Mouse (Mus musculus) frontal cortex, postnatal 36 days (tissue): Measurements from ENCODE around the gene Tceal9.
"Not testable (repeated sequence)": the region's sequence is repeated elsewhere in the genome, so short reads cannot be mapped to it uniquely, and the experiment has no call there.

Experiments
- DNase-seq, 2 experiments: peaks; one replicate each; pipeline ENCODE4 v3.0.0; 2022; ENCODE audit warnings: low spot score in 2 of 2

Gene Tceal9

DNA sequence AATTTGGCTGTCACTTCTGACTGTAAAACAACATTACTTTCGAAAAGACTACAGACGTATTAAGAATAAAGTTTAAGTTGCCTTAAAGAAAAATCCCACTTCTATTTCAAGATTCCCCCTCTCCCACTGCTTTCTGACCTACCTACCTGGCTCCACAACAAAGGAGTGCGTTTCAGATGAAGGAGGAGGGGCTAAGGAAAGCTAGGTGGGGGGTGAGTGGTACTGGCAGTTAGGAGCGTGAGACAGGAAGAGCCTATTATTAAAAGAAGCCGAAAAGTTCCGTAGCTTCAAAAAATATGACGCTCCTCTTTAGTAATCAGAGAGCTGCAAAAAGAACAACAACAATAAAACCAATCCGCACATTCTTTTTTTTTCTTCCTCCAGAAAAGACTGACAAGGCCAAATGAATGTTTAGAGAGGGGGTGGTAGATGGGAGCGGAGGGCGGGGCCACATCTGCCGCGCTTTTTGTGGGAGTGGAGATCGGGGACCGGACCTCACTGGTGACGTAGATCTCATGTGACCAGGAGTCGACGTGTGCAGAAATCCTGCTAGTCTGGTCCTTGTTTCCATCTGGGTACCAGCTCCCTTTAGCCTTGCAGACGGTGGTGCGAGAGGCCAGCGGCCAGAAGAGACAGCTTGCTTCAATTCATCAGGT is at the start of gene Tceal9:
Tceal9 (plus strand) TSS at position 506 of the 656 bp plus-strand sequence.
- peak; percentile 51 to 70 for DNase-seq

DNA sequence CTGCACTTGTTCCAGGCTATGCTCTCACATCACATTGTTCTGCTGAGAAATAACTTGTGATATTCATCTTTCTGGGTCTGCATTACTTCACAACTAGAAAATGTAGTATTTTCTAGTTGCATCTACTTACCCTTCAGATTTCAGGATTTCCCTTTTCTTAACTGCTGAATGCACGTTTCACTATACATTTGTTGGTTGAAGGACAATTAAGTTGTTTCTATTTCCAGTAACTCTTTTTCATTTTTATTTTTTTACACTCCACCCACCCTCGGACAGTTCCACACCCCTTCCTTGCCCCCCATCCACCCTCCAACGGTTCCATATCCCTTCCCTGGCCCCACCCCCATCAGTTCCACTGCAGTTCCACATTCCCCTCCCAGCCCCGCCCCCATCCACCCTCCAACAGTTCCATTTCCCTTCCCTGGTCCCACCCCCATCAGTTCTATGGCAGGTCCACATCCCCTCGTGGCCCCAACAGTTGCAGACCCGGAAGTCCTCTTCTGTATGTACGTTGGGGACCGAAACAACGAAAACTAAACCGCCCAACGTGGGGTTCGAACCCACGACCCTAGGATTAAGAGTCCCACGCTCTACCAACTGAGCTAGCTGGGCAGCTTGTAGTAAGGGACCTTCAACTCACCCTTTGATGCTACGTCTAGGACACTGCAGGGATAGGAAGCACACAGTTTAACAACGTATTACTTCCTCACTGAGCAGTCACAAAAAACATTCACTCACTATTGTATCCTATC is 49.5 kb upstream of the Tceal9 start:
- DNase-seq, result no peak

DNA sequence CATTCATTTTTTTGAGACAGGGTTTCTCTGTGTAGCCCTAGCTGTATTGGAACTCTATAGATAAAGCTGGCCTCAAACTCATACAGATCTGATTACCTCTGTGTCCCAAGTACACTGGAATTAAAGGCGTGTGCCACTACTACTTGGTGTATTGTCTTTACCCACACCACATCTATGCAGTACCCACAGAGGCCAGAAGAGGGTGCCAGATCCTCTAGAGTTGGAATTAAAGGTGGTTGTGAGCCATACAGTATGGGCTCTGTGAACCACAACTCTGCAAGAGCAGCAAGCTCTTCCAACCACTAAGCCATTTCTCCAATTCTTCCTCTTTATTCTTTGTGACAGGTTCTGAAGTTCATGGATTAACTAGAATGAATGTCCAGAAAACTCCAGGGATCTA is 48.0 kb upstream of the Tceal9 start:
- DNase-seq, result no peak

DNA sequence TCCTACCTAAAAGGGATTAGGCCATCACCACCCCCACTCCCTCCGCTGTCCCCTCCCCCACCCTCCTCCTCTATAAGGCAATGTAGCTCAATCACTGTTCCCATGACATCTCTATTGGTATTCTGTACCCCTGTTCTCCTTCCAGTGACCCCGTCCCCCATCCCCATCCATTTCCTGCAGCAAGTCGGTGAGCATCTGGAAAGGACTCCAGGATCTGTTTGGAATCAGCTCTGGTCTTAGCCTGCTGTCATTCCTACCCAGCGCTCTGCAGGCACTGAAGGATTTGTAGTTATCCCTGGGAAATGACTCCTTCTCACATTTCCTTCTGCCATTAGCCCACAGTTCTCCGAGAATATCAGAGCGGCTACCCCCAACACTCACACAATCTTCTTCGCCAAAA is 41.6 kb upstream of the Tceal9 start:
- DNase-seq, result no peak

DNA sequence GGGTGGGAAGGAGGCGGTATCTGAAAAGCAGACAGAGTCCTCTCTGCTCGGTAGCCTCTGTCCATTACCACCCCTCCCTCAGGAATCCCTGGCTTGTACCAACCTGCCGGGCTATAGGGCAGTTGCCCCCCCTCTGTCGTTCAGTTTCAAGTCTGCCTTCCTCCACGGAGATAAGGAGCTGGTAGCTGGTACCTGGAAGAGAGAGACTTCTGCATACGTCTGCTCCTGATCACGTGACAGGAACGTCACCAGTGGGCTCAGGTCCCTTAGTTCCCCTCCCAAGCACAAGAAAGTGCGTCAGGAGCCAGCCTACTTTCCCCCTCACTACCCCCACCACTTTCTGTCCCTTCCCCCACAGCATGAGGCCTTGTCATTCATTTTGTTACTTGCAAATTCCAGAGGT is 41.2 kb upstream of the Tceal9 start, which contains the start of gene Tceal5:
Tceal5 (minus strand) TSS at position 213 of the 403 bp plus-strand sequence.
- peak; percentile 54 to 68 for DNase-seq

DNA sequence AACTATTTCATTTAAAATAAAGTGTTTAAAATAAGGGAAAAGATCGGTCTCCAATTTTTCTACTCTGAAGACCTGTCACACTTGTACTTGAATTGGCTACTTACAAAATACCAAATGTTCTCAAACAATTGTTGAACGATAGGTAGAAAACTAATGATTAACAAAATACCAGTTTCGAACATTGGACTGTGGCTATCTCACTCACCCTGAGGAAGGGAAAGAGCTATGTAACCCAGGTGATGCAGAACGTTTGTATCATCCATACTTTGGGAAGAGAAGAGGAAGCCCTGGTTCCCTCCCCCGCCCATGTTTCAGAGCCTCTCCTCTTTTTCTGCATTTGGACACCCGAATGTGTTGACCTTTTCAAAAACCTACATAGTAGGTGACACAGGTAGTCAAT is 40.5 kb upstream of the Tceal9 start:
- DNase-seq, result no peak

DNA sequence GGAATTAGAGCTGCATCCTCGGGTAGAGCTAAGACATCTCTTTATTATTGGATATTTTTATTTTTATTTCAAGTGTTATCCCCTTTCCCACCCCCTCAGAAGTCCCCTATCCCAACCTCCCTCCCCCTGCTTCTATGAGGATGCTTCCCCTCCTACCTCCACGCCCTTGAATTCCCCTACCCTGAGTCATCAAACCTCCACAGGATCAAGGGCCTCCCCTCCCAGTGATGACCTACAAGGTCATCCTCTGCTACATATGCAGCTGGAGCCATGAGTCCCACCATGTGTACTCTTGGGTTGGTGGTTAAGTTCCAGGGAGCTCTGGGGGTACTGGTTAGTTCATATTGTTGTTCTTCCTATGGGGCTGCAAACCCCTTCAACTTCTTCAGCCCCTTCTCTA is 31.5 kb upstream of the Tceal9 start:
- DNase-seq, result no peak

DNA sequence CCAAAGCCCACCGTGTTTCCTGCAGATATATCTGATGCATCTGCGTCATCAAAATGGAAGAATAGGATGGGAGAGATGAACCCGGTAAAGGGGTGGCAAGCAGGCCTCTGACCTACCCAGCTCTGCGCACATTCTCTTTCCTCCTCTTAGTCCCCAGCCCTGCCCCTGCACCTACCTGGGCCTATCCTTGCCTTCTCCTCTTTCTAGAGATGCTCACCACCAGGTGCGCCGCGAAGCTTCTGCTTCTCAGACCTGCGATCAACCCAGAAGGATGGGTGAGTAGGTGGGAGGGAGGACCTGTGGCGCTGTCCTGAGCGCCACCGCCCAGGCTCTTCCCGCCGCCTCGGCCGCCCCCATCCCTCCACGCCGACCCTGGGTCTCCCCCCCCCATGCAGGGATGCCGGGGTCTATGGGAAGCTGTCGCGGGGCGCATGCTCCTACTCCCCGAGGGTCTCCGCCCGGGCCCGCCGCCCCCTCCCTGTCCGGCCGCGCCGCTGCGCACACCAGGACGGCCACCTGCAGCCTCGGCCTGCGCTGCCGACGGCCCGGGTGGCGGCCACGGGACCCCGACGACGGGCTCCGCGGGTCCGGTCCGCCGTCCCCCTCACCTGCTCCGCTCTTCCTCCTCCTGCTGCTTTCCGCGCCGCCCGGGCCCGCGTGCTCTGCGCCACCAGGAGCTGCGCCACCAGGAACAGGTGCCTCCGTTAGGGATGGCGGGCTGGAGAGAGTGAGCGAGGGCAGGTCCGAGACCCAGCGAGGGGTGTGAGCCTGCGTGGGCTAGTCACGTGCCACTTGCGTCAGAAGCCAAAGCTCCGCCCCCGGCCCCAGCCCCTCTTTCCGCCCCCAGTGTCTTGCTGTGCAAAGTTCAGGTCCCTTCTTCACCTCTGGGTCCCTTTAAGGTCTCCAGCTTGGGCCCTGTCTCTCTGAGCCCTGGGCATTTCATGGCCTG is 29.9 kb upstream of the Tceal9 start, which contains the start of the genes Tceal7 and Bex1:
Tceal7 (plus strand) TSS at position 51 of the 949 bp plus-strand sequence.
Bex1 (minus strand) TSS at position 785 of the 949 bp plus-strand sequence.
- DNase-seq, result not testable (repeated sequence)

DNA sequence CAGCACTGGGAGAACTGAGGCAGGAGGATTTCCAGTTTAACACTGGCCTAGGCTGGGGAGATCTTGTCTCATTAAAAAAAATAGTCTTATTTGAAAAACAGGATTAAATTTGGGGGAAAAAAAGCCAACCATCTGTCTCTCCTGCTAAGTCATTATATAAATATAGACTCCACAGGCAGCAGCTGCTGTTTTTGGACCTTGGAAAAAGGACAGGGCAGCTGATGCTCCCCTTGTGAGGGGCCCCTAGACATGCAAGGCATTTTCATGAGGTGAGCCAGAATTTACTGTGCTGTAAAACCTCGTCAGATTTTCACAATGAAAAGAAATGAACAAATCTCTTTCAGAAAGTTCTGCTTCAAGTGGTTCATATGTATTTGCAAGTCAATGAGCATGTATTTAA is 28.6 kb upstream of the Tceal9 start:
- no peak for DNase-seq

DNA sequence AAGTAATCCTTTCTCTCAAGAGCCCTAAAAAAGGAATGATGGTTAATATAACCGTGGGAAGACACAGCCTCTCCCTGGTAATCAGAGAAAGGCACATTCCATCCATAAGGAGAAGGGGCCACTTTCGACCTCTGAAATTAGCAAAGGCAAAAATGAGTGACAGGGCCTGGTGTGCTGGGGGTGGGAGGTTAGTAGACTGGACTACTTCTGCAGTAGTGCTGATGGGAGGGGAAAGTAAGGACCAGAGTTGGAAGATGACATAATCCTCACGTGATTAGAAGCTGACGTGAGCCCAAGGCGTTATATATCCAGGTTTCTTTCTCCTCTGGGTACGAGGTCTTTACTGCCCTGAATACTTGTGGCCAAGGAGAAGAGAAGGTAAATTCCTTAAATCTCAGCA is 21.2 kb upstream of the Tceal9 start:
- DNase-seq, result no peak

DNA sequence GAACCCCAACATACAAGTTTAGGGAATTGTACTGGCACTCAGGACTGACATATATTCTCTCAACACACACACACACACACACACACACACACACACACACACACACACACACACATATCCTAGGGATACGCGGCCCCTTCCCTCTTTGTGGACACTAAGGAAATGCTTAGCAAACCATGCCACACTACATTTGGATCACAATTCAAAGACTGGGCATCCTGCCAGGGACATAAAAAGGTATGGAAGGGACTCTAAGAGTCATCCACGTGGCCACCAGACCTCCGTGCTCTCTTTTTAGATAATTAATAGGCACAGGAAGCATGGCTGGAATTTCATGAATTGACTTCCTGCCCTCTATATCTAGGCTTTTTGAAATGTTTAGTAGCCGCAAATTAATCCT is 17.1 kb upstream of the Tceal9 start:
- DNase-seq, result no peak

DNA sequence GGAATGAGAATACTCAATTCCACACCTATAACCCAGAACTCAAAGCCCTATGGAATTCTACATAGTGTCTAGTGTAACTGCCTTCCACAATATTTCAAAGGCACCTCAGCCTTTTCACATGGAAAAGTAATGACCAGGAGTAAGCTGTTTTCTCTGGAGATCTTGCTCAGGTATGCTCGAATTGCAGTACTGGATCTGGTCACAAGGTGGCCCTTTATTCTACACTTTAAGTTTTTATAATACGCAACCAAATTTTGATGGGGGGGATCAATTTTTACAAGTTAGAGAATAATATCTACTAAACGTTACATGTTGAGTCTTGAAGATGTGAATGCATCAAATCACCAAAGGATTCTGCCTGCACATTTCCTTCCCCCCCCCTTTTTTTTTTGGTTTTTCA is 6.8 kb upstream of the Tceal9 start:
- peak; percentile 7 to 48 for DNase-seq

DNA sequence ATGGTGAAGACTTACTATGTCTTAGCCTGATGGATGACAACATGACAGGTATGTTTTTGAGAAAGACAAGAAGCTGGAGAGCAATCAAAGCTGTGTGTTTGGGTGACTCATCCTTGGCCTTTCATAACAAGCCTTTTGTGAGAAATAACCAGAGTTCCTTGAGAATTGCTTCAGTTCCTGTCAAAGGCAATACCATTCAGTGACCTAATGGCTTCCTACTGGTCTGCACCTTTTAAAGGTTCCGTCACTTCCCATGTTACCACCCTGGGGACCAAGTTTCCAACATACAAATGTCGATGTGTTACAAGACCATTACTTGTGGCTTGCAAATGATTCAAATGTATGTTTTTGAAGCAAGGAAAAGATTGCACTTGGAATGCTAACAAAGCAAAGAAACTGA is 1.7 kb upstream of the Tceal9 start:
- no peak for DNase-seq

DNA sequence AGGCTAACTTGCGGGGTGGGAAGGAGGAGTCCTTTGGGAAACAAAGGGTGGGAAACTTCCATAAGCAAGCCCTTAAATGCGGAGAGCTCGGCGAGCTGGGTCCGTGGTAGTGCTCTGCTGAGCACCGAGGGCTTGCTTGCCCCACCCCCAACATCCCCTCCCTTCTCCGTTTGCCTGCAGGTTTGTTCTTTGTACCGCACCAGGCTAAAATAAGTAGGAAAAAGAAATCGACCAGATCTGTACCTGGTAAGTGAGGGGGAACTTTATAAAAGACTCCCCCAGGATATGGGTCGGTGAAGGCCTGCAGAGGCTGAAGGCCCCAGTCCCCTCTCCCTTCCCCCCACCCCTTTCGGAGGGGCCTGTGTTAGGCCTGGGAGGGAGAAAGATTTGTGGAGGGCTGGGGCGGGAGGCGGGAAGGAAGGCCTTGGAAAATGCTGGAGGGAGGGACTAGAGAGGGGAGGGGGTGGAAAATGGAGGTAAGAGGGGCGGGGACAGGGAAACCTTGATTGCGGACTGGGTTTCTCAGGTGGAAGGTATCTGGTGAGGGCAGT is 717 bp downstream of the Tceal9 start:
- peak in 1 of 2 experiments; percentile 1 for DNase-seq

DNA sequence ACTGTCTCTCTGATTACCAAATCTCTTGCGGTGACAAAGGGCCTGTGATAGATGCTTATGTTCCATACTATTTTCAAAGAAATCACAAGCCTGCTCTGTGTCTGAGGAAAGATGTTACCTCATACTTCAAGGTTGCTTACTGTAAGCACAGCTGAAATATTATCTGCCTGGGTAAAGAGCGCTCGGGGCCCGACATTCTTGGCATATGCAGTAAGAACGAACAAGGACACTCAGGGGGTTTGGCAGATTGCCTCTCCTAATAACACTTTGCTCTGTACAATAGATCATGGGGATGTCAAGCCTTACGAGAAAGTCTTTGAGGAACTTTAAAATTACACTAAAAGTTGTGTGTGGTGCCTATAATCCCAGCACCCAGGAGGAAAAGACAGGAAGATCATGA is 3.9 kb downstream of the Tceal9 start:
- DNase-seq, result no peak

DNA sequence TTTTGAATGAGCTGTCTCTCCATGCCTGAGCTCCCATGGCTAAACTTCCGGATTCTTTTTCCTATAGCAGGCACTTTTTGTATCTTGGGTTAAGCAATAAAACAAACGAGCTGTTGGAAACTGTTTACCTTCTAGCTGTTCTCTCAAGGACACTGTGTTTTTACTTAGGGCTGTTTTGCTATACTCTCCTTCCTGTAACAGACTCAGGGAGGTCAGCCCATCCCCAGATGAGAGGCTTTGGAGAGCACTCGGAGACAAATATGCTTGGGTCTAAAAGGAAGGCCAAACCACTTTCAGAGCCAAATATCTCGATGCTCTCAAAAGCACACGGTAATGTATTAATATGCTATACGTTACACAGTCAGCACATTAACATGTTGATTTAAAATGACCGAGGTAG is 4.8 kb downstream of the Tceal9 start:
- no peak for DNase-seq

DNA sequence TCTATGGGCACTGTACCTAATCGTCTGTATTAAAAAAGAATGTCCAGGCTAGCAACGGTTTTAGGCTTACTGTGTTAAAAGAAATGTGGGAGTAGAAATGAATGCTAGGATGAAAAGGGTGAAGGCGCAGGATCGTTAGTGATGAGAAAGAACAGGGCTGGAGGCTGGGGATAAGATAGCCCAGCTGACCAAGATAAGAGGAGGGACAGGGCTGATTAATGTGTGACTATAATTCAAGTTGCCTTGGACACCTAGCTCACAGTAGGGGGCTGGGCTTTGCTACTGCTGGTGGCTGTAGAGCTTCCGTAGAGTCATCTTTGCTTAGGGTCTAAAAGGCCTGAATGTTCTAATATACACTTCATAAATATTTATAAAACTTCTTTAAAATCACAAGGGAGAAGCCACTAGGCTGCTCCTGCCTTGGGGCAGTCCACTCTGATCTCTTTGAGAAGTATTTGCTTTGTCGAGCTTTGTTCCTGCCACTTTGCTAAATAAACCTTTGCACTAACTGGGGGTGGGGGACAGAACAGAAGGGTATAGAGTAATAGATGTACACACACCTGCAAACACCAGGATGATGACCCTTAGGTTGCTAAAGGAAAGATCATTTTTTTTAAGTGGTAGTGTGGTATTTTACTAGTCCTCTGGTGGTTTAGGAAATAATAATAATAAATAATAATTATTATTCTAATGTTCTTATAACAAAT is 7.3 kb downstream of the Tceal9 start:
- no peak for DNase-seq

DNA sequence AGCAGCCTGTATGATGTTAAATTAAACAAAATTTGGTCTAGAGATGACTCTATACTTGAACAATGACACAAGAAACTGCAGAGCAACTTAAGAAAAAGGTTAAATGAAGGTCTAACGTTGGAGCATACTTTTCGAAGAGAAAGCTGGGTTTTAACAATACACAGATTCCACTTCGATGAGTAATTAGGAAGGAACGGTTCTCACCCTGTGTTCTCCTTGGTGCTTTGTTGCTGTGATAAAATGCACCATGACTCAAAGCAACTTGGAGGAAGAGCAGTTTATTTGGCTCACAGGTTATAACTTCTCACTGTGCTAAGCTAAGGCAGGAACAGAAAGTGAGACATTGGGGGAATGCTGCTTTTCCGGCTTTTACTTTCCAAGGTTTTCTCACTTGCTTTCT is 22.8 kb downstream of the Tceal9 start:
- no peak for DNase-seq

DNA sequence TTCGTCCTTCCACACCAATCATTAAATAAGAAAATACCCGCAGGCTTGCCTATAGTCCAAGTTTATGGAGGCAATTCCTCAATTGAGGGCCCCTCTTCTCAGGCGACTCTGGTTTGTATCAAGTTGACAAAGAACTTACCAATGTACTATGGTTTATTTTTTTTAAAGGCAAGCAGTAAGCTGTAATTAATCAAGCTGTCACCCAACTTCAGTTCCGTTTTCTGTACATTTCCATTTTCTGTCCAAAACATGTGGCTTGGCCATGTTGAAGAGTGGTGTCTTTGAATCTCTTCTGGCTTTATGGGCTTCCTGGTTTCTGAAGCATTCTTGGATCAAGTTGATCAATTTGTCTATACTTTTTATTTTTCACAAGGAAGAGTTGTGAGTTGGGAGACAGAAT is 23.3 kb downstream of the Tceal9 start:
- DNase-seq, result no peak

DNA sequence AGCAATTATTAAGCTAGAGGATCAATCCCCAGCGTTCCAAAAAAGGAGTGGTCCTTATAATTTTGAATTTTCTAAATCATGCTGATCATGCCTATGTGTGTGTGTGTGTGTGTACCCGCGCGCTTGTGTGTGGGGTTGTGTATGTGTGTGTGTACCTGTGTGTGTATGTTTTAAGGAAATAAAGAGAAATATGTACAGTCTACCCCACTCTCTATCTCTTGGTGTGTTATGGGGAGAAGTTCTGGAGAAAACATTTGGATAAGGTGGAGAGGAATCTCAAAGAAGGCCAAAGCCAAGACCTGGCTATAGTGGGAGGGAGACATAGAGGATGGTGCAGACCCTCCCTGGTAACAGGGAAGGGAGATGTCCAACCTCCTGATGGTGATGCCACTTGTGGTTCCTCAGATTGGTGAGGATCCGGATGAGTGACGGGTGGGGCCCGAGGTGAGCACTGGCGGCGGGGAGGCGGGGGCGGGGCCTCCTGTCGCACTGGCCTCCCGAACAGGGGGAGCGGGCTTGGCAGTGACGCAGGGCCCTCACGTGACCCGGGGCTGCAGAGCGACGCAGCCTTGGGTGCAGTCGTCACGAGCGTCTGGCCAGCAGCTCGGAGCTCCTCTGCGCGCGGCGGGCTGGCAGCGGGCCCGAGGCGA is 25.0 kb downstream of the Tceal9 start, which contains the start of gene Bex3:
Bex3 (plus strand) TSS at position 511 of the 650 bp plus-strand sequence.
- DNase-seq, result peak; percentile 22 to 45
